Mouse (Mus musculus): ENCODE measurements around the gene Khsrp. TPM values are rescaled to one million over a fixed set of nuclear protein-coding genes. Genes with fewer than 3 reads are reported as not detected.
"Not testable (repeated sequence)": the region's sequence is repeated elsewhere in the genome, so short reads cannot be mapped to it uniquely, and the experiment has no call there.

Gene Khsrp
- total and polyA plus RNA-seq, 2 experiments from 2014 or later: 27.0 to 65.5 TPM

GRCm38 (mm10) chr17:57056246-57056645 lies 24.9 kb upstream of the Khsrp start:
- ATAC-seq (no peak), DNase-seq (no peak)
- Histone ChIP-seq H3K9ac (no peak overlapping the region), H3K4me1 (ENCODE audit: insufficient read depth) (peaks cover 9% of the 10 kb centered on the region), H3K27me3 (ENCODE audit: insufficient read depth, low read length) (peaks cover 4% of the 10 kb centered on the region; the same call in 1 of the 2 replicates), H3K4me2 (ENCODE audit: low read depth) (no peak overlapping the region), H3K9me3 (ENCODE audit: low read length) (no peaks in the 10 kb centered on the region), H3K27ac (ENCODE audit: low read depth, low read length) (no peak overlapping the region), H3K36me3 (ENCODE audit: insufficient read depth) (peaks cover 51% of the 10 kb centered on the region), H3K4me3 (ENCODE audit: low read depth, low read length) (no peak overlapping the region)
- WGBS: 95% methylated on average over 3 of the region's 3 CpGs
- no peak for TF ChIP-seq CTCF (IDR thresholded peaks at IDR 0.05; ENCODE audit: low read depth)

- H3K4me3 ChIP-seq (ENCODE audit: low read depth, low read length); DNase-seq; H3K9ac ChIP-seq; H3K4me2 ChIP-seq (ENCODE audit: low read depth); H3K4me1 ChIP-seq (ENCODE audit: insufficient read depth); H3K9me3 ChIP-seq (ENCODE audit: low read length); H3K27ac ChIP-seq (ENCODE audit: low read depth, low read length); H3K27me3 ChIP-seq (ENCODE audit: insufficient read depth, low read length); ATAC-seq: not testable (repeated sequence)
- peak; percentile 34; the same call in 1 of the 2 replicates for TF ChIP-seq CTCF (IDR thresholded peaks at IDR 0.05; ENCODE audit: low read depth)
- WGBS: 90% methylated on average over 4 of the region's 4 CpGs
- H3K36me3 ChIP-seq (ENCODE audit: insufficient read depth): peaks cover 72% of the 10 kb centered on the region
Observed at GRCm38 (mm10) chr17:57051679-57052078, 20.4 kb upstream of the Khsrp start.

GRCm38 (mm10) chr17:57048816-57049215 lies 17.5 kb upstream of the Khsrp start:
- Histone ChIP-seq H3K27ac (ENCODE audit: low read depth, low read length) (no peak overlapping the region), H3K9me3 (ENCODE audit: low read length) (no peaks in the 10 kb centered on the region), H3K27me3 (ENCODE audit: insufficient read depth, low read length) (no peaks in the 10 kb centered on the region), H3K4me3 (ENCODE audit: low read depth, low read length) (no peak overlapping the region), H3K4me2 (ENCODE audit: low read depth) (no peak overlapping the region), H3K36me3 (ENCODE audit: insufficient read depth) (peaks cover 59% of the 10 kb centered on the region), H3K9ac (no peak overlapping the region), H3K4me1 (ENCODE audit: insufficient read depth) (no peaks in the 10 kb centered on the region)
- peak; percentile 41 for DNase-seq
- WGBS: 82% methylated on average over 3 of the region's 3 CpGs
- TF ChIP-seq CTCF (IDR thresholded peaks at IDR 0.05; ENCODE audit: low read depth): no peak
- peak; percentile 45 for ATAC-seq

- no peak overlapping the region for H3K4me3 ChIP-seq (ENCODE audit: low read depth, low read length)
- no peaks in the 10 kb centered on the region for H3K4me1 ChIP-seq (ENCODE audit: insufficient read depth)
- DNase-seq (no peak), ATAC-seq (no peak)
- no peak overlapping the region for H3K27ac ChIP-seq (ENCODE audit: low read depth, low read length)
- peaks cover 45% of the 10 kb centered on the region for H3K36me3 ChIP-seq (ENCODE audit: insufficient read depth)
- no peak for TF ChIP-seq CTCF (IDR thresholded peaks at IDR 0.05; ENCODE audit: low read depth)
- no peak overlapping the region for H3K9ac ChIP-seq
- H3K27me3 ChIP-seq (ENCODE audit: insufficient read depth, low read length): no peaks in the 10 kb centered on the region
- no peak overlapping the region for H3K4me2 ChIP-seq (ENCODE audit: low read depth)
- 41% methylated on average over 5 of the region's 5 CpGs for WGBS
- no peaks in the 10 kb centered on the region for H3K9me3 ChIP-seq (ENCODE audit: low read length)
Observed at GRCm38 (mm10) chr17:57047406-57047805, 16.1 kb upstream of the Khsrp start.

- Histone ChIP-seq H3K4me3 (ENCODE audit: low read depth, low read length) (no peak within 1 kb of the TSS), H3K9me3 (ENCODE audit: low read length) (no peaks in the 10 kb centered on the region), H3K4me1 (ENCODE audit: insufficient read depth) (no peaks in the 10 kb centered on the region), H3K9ac (no peak within 1 kb of the TSS), H3K4me2 (ENCODE audit: low read depth) (no peak within 1 kb of the TSS), H3K36me3 (ENCODE audit: insufficient read depth) (peaks cover 10% of the 10 kb centered on the region), H3K27me3 (ENCODE audit: insufficient read depth, low read length) (no peaks in the 10 kb centered on the region), H3K27ac (ENCODE audit: low read depth, low read length) (no peak within 1 kb of the TSS)
- WGBS: 76% methylated on average over 8 of the region's 8 CpGs
- DNase-seq: no peak
- ATAC-seq: no peak
- no peak for TF ChIP-seq CTCF (IDR thresholded peaks at IDR 0.05; ENCODE audit: low read depth)
Observed at GRCm38 (mm10) chr17:57041554-57041953, 10.2 kb upstream of the Khsrp start, which contains the start of gene Slc25a41. Slc25a41 (minus strand) TSS chr17:57041654.

- Histone ChIP-seq H3K27me3 (ENCODE audit: insufficient read depth, low read length) (no peaks in the 10 kb centered on the region), H3K4me1 (ENCODE audit: insufficient read depth) (no peaks in the 10 kb centered on the region), H3K9me3 (ENCODE audit: low read length) (no peaks in the 10 kb centered on the region), H3K27ac (ENCODE audit: low read depth, low read length) (no peak overlapping the region), H3K36me3 (ENCODE audit: insufficient read depth) (no peaks in the 10 kb centered on the region), H3K9ac (no peak overlapping the region), H3K4me3 (ENCODE audit: low read depth, low read length) (no peak overlapping the region), H3K4me2 (ENCODE audit: low read depth) (no peak overlapping the region)
- peak; percentile 32 for TF ChIP-seq CTCF (IDR thresholded peaks at IDR 0.05; ENCODE audit: low read depth)
- DNase-seq (no peak), ATAC-seq (no peak)
- WGBS: 47% methylated on average over 8 of the region's 8 CpGs
Observed at GRCm38 (mm10) chr17:57038978-57039377, 7.7 kb upstream of the Khsrp start.

- TF ChIP-seq CTCF (IDR thresholded peaks at IDR 0.05; ENCODE audit: low read depth): no peak
- Histone ChIP-seq H3K27me3 (ENCODE audit: insufficient read depth, low read length) (no peaks in the 10 kb centered on the region), H3K4me3 (ENCODE audit: low read depth, low read length) (no peak overlapping the region), H3K36me3 (ENCODE audit: insufficient read depth) (peaks cover 4% of the 10 kb centered on the region; the same call in 1 of the 2 replicates), H3K27ac (ENCODE audit: low read depth, low read length) (no peak overlapping the region; the same call in 1 of the 2 replicates), H3K4me1 (ENCODE audit: insufficient read depth) (peaks cover 10% of the 10 kb centered on the region), H3K9me3 (ENCODE audit: low read length) (no peaks in the 10 kb centered on the region), H3K4me2 (ENCODE audit: low read depth) (no peak overlapping the region), H3K9ac (no peak overlapping the region)
- WGBS: 91% methylated on average over 4 of the region's 4 CpGs
- DNase-seq (no peak), ATAC-seq (no peak)
Observed at GRCm38 (mm10) chr17:57032854-57033253, 1.5 kb upstream of the Khsrp start.
